Mouse (Mus musculus) lung, postnatal 4 days (tissue): ENCODE results near the gene Plpp2.
A peak's percentile ranks its signal among the peaks of the same experiment; 100 is the strongest.

ENCODE experiments used
- DNase-seq, 2 experiments: peaks; one replicate each; pipeline ENCODE4 v3.0.0; 2021

Plpp2 gene

GRCm38 (mm10) chr10:79527453-79527845 lies 6.1 kb downstream of the Plpp2 start:
- DNase-seq = no peak

GRCm38 (mm10) chr10:79526661-79527452 lies 6.7 kb downstream of the Plpp2 start:
- peak in 1 of 2 experiments; percentile 22 for DNase-seq

GRCm38 (mm10) chr10:79525456-79526325 lies 7.9 kb downstream of the Plpp2 start:
- DNase-seq = no peak

GRCm38 (mm10) chr10:79524433-79524832 lies 9.2 kb downstream of the Plpp2 start:
- no peak for DNase-seq

- DNase-seq = no peak
Measured at GRCm38 (mm10) chr10:79506709-79507108, 26.9 kb downstream of the Plpp2 start.

GRCm38 (mm10) chr10:79502830-79503644 lies 30.6 kb downstream of the Plpp2 start:
- no peak for DNase-seq

GRCm38 (mm10) chr10:79496701-79497288 lies 36.8 kb downstream of the Plpp2 start:
- no peak for DNase-seq

- no peak for DNase-seq
Measured at GRCm38 (mm10) chr10:79495886-79496285, 37.7 kb downstream of the Plpp2 start.
